Mouse (Mus musculus) spleen, adult 2 months (tissue): Measurements from ENCODE around the gene Vmn1r54. TPM values are rescaled to one million over a fixed set of nuclear protein-coding genes. Genes with fewer than 3 reads are reported as not detected.
"Not testable (repeated sequence)": the region's sequence is repeated elsewhere in the genome, so short reads cannot be mapped to it uniquely, and the experiment has no call there.

ENCODE experiments used
- DNase-seq, 2 experiments: peaks; one replicate each; pipeline versions ENCODE4 v3.0.0 to v3.0.0-alpha.2; 2012 to 2021; ENCODE audit warnings: low spot score in 2 of 2, low read depth in 1 of 2
- H3K27ac ChIP-seq: fragments of 200-500 bp; 2 replicates; pipeline ENCODE4 v1.5.1; 2012; ENCODE audit warnings: low read length, inconsistent platforms; ENCODE audit not compliant: insufficient read depth
- H3K27me3 ChIP-seq: fragments of 200-500 bp; 2 replicates; pipeline ENCODE4 v1.6.1; 2012; ENCODE audit warnings: mild to moderate bottlenecking, moderate library complexity, low read length, inconsistent platforms; ENCODE audit not compliant: control insufficient read depth, insufficient read depth
- H3K36me3 ChIP-seq: fragments of 200-500 bp; 2 replicates; pipeline ENCODE4 v1.6.1; 2012; ENCODE audit warnings: mild to moderate bottlenecking, low read length, inconsistent platforms; ENCODE audit not compliant: control insufficient read depth, insufficient read depth
- H3K4me1 ChIP-seq: fragments of 200-500 bp; 2 replicates; pipeline ENCODE4 v1.6.1; 2011; ENCODE audit warnings: inconsistent platforms; ENCODE audit not compliant: control insufficient read depth, insufficient read depth, insufficient read length
- H3K4me3 ChIP-seq: fragments of 200-500 bp; 2 replicates; pipeline ENCODE4 v1.5.1; 2011; ENCODE audit warnings: mild to moderate bottlenecking, inconsistent platforms; ENCODE audit not compliant: insufficient read depth, insufficient read length; ENCODE audit errors: extremely low read depth
- CTCF ChIP-seq: fragments of 200-500 bp; IDR thresholded peaks from 2 replicates; pipeline ENCODE4 v1.5.1; 2011; ENCODE audit warnings: mild to moderate bottlenecking, inconsistent platforms; ENCODE audit not compliant: insufficient read depth, insufficient read length, insufficient replicate concordance; ENCODE audit errors: extremely low read depth
- POLR2A ChIP-seq: fragments of 200-500 bp; IDR thresholded peaks from 2 replicates; pipeline ENCODE4 v1.6.1; 2011; ENCODE audit warnings: low read depth, low read length, inconsistent platforms
- WGBS: fragments of 180-500 bp; shearing (Covaris S2); methylation state at CpG from one replicate; pipeline ENCODE4 v1.1.7; 2018; 5-methylcytosine and 5-hydroxymethylcytosine counted together
- polyA plus RNA-seq: library from polyadenylated mRNA; depleted of rRNA; stranded (reverse); fragments of >200 nt; gene quantifications from 2 replicates; pipeline ENCODE4 v1.2.3, GENCODE M21; 2012; rRNA removed

Gene Vmn1r54
- not detected in 2 replicates for polyA plus RNA-seq

DNA sequence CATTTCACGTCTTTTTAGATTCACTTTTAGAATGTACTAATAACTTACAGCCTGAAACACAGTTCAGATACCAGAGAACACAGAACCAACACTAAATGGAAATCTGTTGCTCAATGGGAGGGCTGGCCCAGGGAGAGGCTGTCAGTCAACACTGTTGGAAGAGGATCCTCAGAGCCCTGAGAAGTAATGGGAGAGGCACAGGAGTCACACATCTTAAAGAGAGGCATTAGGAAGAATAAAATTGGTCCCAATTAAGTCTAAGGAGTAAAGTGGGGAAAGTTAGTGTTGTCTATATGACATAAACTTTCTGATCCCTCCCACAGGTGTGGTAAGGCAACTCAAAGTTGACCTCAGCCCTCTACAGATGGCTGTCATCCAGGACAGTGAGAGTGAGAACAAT is at the start of gene Vmn1r54:
Gene Vmn1r54, plus strand, starts transcription at position 301 of the 400 bp plus-strand sequence.
- H3K4me3 ChIP-seq, result no peak within 1 kb of the TSS
- no peaks in the 10 kb centered on the region for H3K27me3 ChIP-seq
- 59% methylated on average over 1 of the region's 1 CpGs for WGBS
- H3K36me3 ChIP-seq, result no peaks in the 10 kb centered on the region
- H3K4me1 ChIP-seq, result no peaks in the 10 kb centered on the region
- DNase-seq, result no peak
- TF ChIP-seq POLR2A, result no peak
- no peak for TF ChIP-seq CTCF
- H3K27ac ChIP-seq, result no peak within 1 kb of the TSS

DNA sequence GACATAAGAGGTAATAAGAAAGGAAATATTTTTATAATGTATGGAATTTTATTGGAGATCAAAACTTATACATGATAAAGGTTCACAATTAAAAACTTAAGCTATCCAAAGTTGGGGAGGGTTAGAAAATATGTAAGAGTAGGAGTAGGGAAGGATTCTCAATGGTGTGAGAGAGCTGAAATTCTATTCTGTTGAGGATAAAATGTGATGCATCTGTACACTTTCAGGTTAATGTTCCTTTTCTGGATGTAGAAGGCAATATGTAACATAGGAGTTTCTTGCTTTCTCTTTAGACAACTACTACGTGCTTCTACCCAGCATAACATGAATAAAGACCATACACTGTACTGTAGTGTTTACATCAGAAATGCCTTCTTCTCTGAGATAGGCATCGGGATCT is 43.6 kb upstream of the Vmn1r54 start, which contains the start of gene V1ra8:
Gene V1ra8, plus strand, starts transcription at position 301 of the 400 bp plus-strand sequence.
- not testable (repeated sequence) for H3K27ac ChIP-seq, H3K27me3 ChIP-seq, H3K4me3 ChIP-seq, DNase-seq, H3K4me1 ChIP-seq, H3K36me3 ChIP-seq
- 79% methylated on average over 2 of the region's 2 CpGs for WGBS

GRCm38 (mm10) chr6:90224338-90224737 is 21.8 kb upstream of the Vmn1r54 start, which contains the start of gene Vmn1r53:
Gene Vmn1r53, minus strand, starts transcription at chr6:90224438.
- no peak within 1 kb of the TSS for H3K27ac ChIP-seq
- H3K4me1 ChIP-seq, result no peaks in the 10 kb centered on the region
- no peak within 1 kb of the TSS for H3K4me3 ChIP-seq
- H3K36me3 ChIP-seq, result no peaks in the 10 kb centered on the region
- H3K27me3 ChIP-seq, result no peaks in the 10 kb centered on the region
- no peak for DNase-seq
- TF ChIP-seq CTCF (no peak), POLR2A (no peak)
- 88% methylated on average over 1 of the region's 1 CpGs for WGBS

- DNase-seq, H3K4me1 ChIP-seq, H3K36me3 ChIP-seq, H3K27ac ChIP-seq, H3K4me3 ChIP-seq, H3K27me3 ChIP-seq: not testable (repeated sequence)
- WGBS, result 90% methylated on average over 4 of the region's 4 CpGs
These were observed 14.0 kb upstream of the Vmn1r54 start for GRCm38 (mm10) chr6:90232114-90232513.

DNA sequence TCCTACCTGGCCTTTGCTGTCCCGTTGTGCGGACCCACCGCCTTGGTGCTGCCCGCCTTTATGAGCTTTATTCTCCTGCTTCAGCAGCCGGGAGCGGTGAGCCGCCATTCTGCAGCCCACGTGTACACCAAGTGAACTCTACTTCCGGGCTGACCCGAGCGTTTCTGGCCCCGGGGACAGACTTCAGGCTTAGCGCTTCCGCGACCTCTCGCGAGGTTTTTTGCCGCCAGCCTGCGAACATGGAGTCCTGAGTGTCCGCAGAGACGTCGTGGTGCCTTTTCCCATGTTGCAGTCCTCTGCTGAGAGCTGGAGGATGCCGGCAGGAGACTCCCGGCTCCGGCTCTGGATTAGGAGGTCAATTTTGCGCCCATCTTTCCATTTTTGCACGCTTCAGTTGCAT is 13.4 kb upstream of the Vmn1r54 start:
- 72% methylated on average over 27 of the region's 27 CpGs for WGBS
- DNase-seq, result no peak
- TF ChIP-seq CTCF, result no peak
- no peak for TF ChIP-seq POLR2A
- no peak overlapping the region for H3K27ac ChIP-seq
- no peak overlapping the region for H3K4me3 ChIP-seq
- no peaks in the 10 kb centered on the region for H3K36me3 ChIP-seq
- no peaks in the 10 kb centered on the region for H3K4me1 ChIP-seq
- H3K27me3 ChIP-seq, result no peaks in the 10 kb centered on the region

DNA sequence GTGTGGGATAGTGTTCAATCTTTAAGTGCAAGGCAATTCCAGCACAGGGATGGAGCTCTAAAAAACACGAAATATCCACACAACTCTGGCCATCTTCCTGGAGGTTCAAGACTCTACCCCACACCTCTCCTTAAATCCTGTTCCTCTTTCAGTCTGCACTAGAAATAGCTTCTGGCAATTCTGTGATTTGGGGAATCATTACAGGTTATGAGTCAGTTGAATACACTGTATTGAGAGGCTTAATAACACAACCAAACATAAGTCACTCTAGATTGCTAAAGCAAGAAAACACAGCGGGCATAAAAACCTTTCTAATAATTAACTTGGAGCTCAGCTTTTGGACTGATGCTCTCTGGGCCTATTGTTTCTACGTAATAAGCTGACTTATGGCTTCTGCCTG is 2.1 kb upstream of the Vmn1r54 start:
- H3K4me3 ChIP-seq, result no peak overlapping the region
- DNase-seq, result no peak
- H3K4me1 ChIP-seq, result no peaks in the 10 kb centered on the region
- no peaks in the 10 kb centered on the region for H3K36me3 ChIP-seq
- WGBS, result 74% methylated on average over 3 of the region's 3 CpGs
- no peak for TF ChIP-seq CTCF
- TF ChIP-seq POLR2A, result no peak
- no peaks in the 10 kb centered on the region for H3K27me3 ChIP-seq
- H3K27ac ChIP-seq, result no peak overlapping the region

- Histone ChIP-seq H3K4me1 (no peaks in the 10 kb centered on the region), H3K36me3 (no peaks in the 10 kb centered on the region), H3K27me3 (no peaks in the 10 kb centered on the region), H3K4me3 (no peak overlapping the region), H3K27ac (no peak overlapping the region)
- 55% methylated on average over 12 of the region's 12 CpGs for WGBS
- no peak for TF ChIP-seq CTCF
- no peak for TF ChIP-seq POLR2A
- DNase-seq, result no peak
These were observed 42.2 kb downstream of the Vmn1r54 start for GRCm38 (mm10) chr6:90288265-90288664.
